Mouse (Mus musculus): ENCODE results near the gene P4ha1.

DNA sequence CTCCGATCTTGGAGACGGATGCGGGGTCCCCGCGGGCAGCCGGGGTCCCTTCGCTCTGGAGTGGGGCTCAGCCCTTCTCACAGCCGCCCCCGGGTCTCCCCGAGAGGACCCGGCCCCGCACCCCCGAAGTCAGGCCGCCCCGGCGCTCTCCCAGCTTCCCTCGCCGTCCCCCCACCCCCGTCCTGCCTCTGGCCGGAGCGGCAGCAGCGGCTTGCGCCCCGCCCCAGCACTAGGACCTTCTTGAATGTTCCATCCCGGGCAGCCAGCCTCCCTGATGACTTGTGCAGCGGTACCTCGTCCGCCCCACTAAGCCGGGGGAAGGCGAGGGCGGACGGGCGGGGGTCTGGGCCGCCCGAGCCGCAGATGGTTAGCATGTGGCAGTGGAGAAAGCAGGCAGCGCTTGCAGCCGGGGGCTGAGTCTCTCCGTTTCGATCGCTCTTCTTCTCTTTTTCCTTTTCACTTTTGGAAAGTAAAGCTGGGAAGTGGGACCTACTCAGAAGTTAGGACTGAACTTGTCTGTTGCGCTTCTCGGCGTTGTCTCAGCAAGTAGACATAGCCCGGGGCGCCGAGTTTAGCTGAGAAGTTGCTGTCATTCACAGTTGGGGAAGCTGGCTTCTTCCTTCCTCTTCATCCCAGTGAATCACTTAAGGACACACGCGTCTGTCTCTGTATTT is 529 bp downstream of the P4ha1 start:
- TF ChIP-seq CTCF (IDR thresholded peaks at IDR 0.05; ENCODE audit: low read depth) (no peak), EP300 (optimal IDR thresholded peaks at IDR 0.05) (no peak)

All from stomach, postnatal 0 days (tissue).